Mouse (Mus musculus) heart, embryonic 11.5 days (tissue): ENCODE measurements around the gene Dgat2. TPM values are rescaled to one million over a fixed set of nuclear protein-coding genes. Genes with fewer than 3 reads are reported as not detected.

Source experiments
- polyA plus RNA-seq: library from polyadenylated mRNA; unstranded; fragments of >200 nt; fragmentation: Nextera tagmentation; extraction: Ambion mirVana; gene quantifications from 2 replicates; pipeline ENCODE4 v1.2.1, GENCODE M21; 2014

The Dgat2 gene
- polyA plus RNA-seq, 1 experiment from 2014 or later, result 8.7 TPM

Other genes with a start within 250 kb of the Dgat2 start
- 14.5 and 16.7 TPM in 2 replicates for gene Uvrag, start 41.6 kb downstream of the Dgat2 start, polyA plus RNA-seq
- gene Mogat2, start 55.9 kb upstream of the Dgat2 start, polyA plus RNA-seq, result 4.2 and 7.1 TPM in 2 replicates
- gene Map6, start 84.7 kb upstream of the Dgat2 start, polyA plus RNA-seq, result 2.0 and 2.2 TPM in 2 replicates
- gene Serpinh1, start 170.5 kb upstream of the Dgat2 start, polyA plus RNA-seq, result 442 and 580 TPM in 2 replicates
- gene Gdpd5, start 198.7 kb upstream of the Dgat2 start, polyA plus RNA-seq, result 20.0 and 20.8 TPM in 2 replicates